Mouse (Mus musculus) CH12.LX (cell line): ENCODE measurements at regions not wholly inside any gene's neighbourhood (a gene's known extent, or its start where the extent isn't known, plus 50 kb on each side); places are given as distances from the start of the nearest gene placed in this dataset.

Source experiments
- EP300 ChIP-seq: IDR thresholded peaks from 2 replicates; pipeline ENCODE4 v1.6.1; 2011; ENCODE audit warnings: low read length, improper control_type of control experiment
- HCFC1 ChIP-seq: IDR thresholded peaks from 2 replicates; pipeline ENCODE4 v1.6.1; 2012; ENCODE audit warnings: low read depth, mild to moderate bottlenecking, inconsistent platforms, low read length, improper control_type of control experiment
- MAX ChIP-seq: IDR thresholded peaks from 2 replicates; pipeline ENCODE4 v1.6.1; 2011; ENCODE audit warnings: low read length, improper control_type of control experiment
- POLR2A ChIP-seq: IDR thresholded peaks from 2 replicates; pipeline ENCODE4 v1.6.1; 2011; ENCODE audit warnings: low read depth, mild to moderate bottlenecking, improper control_type of control experiment, low read length

DNA sequence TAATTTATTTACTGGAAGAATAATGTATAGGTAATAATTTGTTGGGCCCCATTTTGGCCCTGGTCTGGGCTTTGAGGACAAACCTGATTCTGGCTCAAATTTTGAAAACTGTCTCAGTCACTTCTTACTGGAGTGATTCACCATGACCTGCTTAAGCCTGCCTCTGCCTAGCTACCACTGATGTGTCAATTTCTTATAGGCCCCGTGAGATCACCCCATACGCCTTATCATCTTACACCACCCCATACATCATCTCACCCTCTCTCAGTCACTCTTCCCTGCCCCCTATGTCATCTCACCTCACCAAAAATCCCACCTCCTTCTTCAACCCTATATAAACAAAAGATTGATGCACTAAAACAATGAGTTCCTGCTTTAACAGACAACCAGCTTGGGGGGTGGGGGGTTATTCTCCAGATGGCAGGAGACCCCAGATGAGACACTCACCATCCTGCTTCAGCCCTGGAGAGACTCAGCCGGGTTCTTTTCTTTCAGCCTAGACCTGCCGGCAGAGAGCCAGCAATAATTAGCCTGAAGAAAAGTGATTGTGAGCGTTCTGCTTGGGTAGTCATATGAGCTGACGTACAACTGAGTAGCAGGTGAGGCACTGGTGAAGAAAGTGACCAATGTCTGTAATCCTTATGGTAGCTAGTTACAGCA lies 325.0 kb downstream of the Htr1b start:
- TF ChIP-seq POLR2A (peak; percentile 33), EP300 (no peak), HCFC1 (no peak), MAX (no peak)
